Mouse (Mus musculus): ENCODE data around the gene Akr1cl. TPM values are rescaled to one million over a fixed set of nuclear protein-coding genes. Genes with fewer than 3 reads are reported as not detected.

The Akr1cl gene
- total RNA-seq (2012; rRNA removed) = 0.37 and 1.6 TPM in 2 replicates

GRCm38 (mm10) chr1:65032641-65033040, at the start of gene Akr1cl:
Akr1cl (minus strand) TSS chr1:65032759.
- peaks cover 0 to 2% of the 10 kb centered on the region in 2 experiments; a peak in 1 of 4 replicates for H3K4me1 ChIP-seq (ENCODE audit: control insufficient read depth in 2 of 2, insufficient read depth in 2 of 2, low read length in 2 of 2, poor library complexity in 1 of 2)
- in situ Hi-C loops (cut with MboI; ENCODE audit: low sequenced_read_pairs in 2 of 2, unreplicated experiment in 2 of 2) = no loop called here
- TF ChIP-seq HCFC1 (IDR thresholded peaks at IDR 0.05; ENCODE audit: borderline replicate concordance, insufficient read depth, low read length) (no peak), ZC3H11A (IDR thresholded peaks at IDR 0.05; ENCODE audit: borderline replicate concordance, low read depth, low read length) (no peak), ZNF384 (IDR thresholded peaks at IDR 0.05; ENCODE audit: low read depth, low read length) (no peak), CHD2 (IDR thresholded peaks at IDR 0.05; ENCODE audit: low read depth, low read length) (no peak), MAFK (IDR thresholded peaks at IDR 0.05; ENCODE audit: insufficient read depth, low read depth, low read length) (no peak)
- no peak for DNase-seq (ENCODE audit: low read depth, low spot score)
- no peak within 1 kb of the TSS for H3K4me3 ChIP-seq (ENCODE audit: insufficient read depth in 1 of 2, low read depth in 1 of 2, low read length in 2 of 2, poor library complexity in 1 of 2, severe bottlenecking in 1 of 2)
- no peaks in the 10 kb centered on the region for H3K9me3 ChIP-seq (ENCODE audit: control insufficient read depth, insufficient read depth, low read depth, low read length)
- H3K36me3 ChIP-seq (ENCODE audit: control insufficient read depth, insufficient read depth, low read length, poor library complexity, severe bottlenecking) = no peaks in the 10 kb centered on the region
- H3K27ac ChIP-seq (ENCODE audit: insufficient read depth, low read depth, low read length, poor library complexity, severe bottlenecking) = no peak within 1 kb of the TSS
- no peak within 1 kb of the TSS for H3K9ac ChIP-seq (ENCODE audit: insufficient read depth, low read depth, low read length, poor library complexity, severe bottlenecking)

- H3K4me3 ChIP-seq (ENCODE audit: insufficient read depth in 1 of 2, low read depth in 1 of 2, low read length in 2 of 2, poor library complexity in 1 of 2, severe bottlenecking in 1 of 2) = peak within 1 kb of the TSS in 1 of 2 experiments; percentile 46; a peak in 2 of 4 replicates
Observed at GRCm38 (mm10) chr1:65082188-65082587, 49.6 kb upstream of the Akr1cl start, which contains the start of gene Crygb. Crygb (minus strand) TSS chr1:65082288.

GRCm38 (mm10) chr1:65075607-65076006, 43.0 kb upstream of the Akr1cl start:
- H3K9ac ChIP-seq (ENCODE audit: insufficient read depth, low read depth, low read length, poor library complexity, severe bottlenecking) = no peak overlapping the region
- no peak overlapping the region for H3K4me3 ChIP-seq (ENCODE audit: insufficient read depth in 1 of 2, low read depth in 1 of 2, low read length in 2 of 2, poor library complexity in 1 of 2, severe bottlenecking in 1 of 2)
- no peak for TF ChIP-seq ZNF384 (IDR thresholded peaks at IDR 0.05; ENCODE audit: low read depth, low read length)
- no peak for TF ChIP-seq ZC3H11A (IDR thresholded peaks at IDR 0.05; ENCODE audit: borderline replicate concordance, low read depth, low read length)
- no peak for TF ChIP-seq MAFK (IDR thresholded peaks at IDR 0.05; ENCODE audit: insufficient read depth, low read depth, low read length)
- TF ChIP-seq CHD2 (IDR thresholded peaks at IDR 0.05; ENCODE audit: low read depth, low read length) = no peak
- no peak for TF ChIP-seq HCFC1 (IDR thresholded peaks at IDR 0.05; ENCODE audit: borderline replicate concordance, insufficient read depth, low read length)
- H3K36me3 ChIP-seq (ENCODE audit: control insufficient read depth, insufficient read depth, low read length, poor library complexity, severe bottlenecking) = no peaks in the 10 kb centered on the region
- no peak for DNase-seq (ENCODE audit: low read depth, low spot score)
- H3K27ac ChIP-seq (ENCODE audit: insufficient read depth, low read depth, low read length, poor library complexity, severe bottlenecking) = no peak overlapping the region
- in situ Hi-C loops (cut with MboI; ENCODE audit: low sequenced_read_pairs in 2 of 2, unreplicated experiment in 2 of 2) = no loop called here
- no peaks in the 10 kb centered on the region for H3K9me3 ChIP-seq (ENCODE audit: control insufficient read depth, insufficient read depth, low read depth, low read length)
- H3K4me1 ChIP-seq (ENCODE audit: control insufficient read depth in 2 of 2, insufficient read depth in 2 of 2, low read length in 2 of 2, poor library complexity in 1 of 2) = no peaks in the 10 kb centered on the region; a peak in 1 of 4 replicates

More at GRCm38 (mm10) chr1:65082188-65082587, 49.6 kb upstream of the Akr1cl start, which contains the start of gene Crygb:
- H3K9ac ChIP-seq (ENCODE audit: insufficient read depth, low read depth, low read length, poor library complexity, severe bottlenecking) = no peak within 1 kb of the TSS
- H3K27ac ChIP-seq (ENCODE audit: insufficient read depth, low read depth, low read length, poor library complexity, severe bottlenecking) = no peak within 1 kb of the TSS
- in situ Hi-C loops (cut with MboI; ENCODE audit: low sequenced_read_pairs in 2 of 2, unreplicated experiment in 2 of 2) = no loop called here
- H3K36me3 ChIP-seq (ENCODE audit: control insufficient read depth, insufficient read depth, low read length, poor library complexity, severe bottlenecking) = no peaks in the 10 kb centered on the region
- no peaks in the 10 kb centered on the region for H3K9me3 ChIP-seq (ENCODE audit: control insufficient read depth, insufficient read depth, low read depth, low read length)
- H3K4me1 ChIP-seq (ENCODE audit: control insufficient read depth in 2 of 2, insufficient read depth in 2 of 2, low read length in 2 of 2, poor library complexity in 1 of 2) = no peaks in the 10 kb centered on the region
- TF ChIP-seq ZC3H11A (IDR thresholded peaks at IDR 0.05; ENCODE audit: borderline replicate concordance, low read depth, low read length) (no peak), HCFC1 (IDR thresholded peaks at IDR 0.05; ENCODE audit: borderline replicate concordance, insufficient read depth, low read length) (no peak), ZNF384 (IDR thresholded peaks at IDR 0.05; ENCODE audit: low read depth, low read length) (no peak), MAFK (IDR thresholded peaks at IDR 0.05; ENCODE audit: insufficient read depth, low read depth, low read length) (no peak), CHD2 (IDR thresholded peaks at IDR 0.05; ENCODE audit: low read depth, low read length) (no peak)
- no peak for DNase-seq (ENCODE audit: low read depth, low spot score)

GRCm38 (mm10) chr1:65073589-65073988, 41.0 kb upstream of the Akr1cl start, which contains the start of gene Crygc:
Crygc (minus strand) TSS chr1:65073689.
- Histone ChIP-seq H3K36me3 (ENCODE audit: control insufficient read depth, insufficient read depth, low read length, poor library complexity, severe bottlenecking) (no peaks in the 10 kb centered on the region), H3K27ac (ENCODE audit: insufficient read depth, low read depth, low read length, poor library complexity, severe bottlenecking) (no peak within 1 kb of the TSS), H3K4me1 (ENCODE audit: control insufficient read depth in 2 of 2, insufficient read depth in 2 of 2, low read length in 2 of 2, poor library complexity in 1 of 2) (no peaks in the 10 kb centered on the region; a peak in 1 of 4 replicates), H3K9ac (ENCODE audit: insufficient read depth, low read depth, low read length, poor library complexity, severe bottlenecking) (no peak within 1 kb of the TSS; the same call in 1 of the 2 replicates), H3K4me3 (ENCODE audit: insufficient read depth in 1 of 2, low read depth in 1 of 2, low read length in 2 of 2, poor library complexity in 1 of 2, severe bottlenecking in 1 of 2) (peak within 1 kb of the TSS; percentile 51 to 53; a peak in 2 of 4 replicates), H3K9me3 (ENCODE audit: control insufficient read depth, insufficient read depth, low read depth, low read length) (no peaks in the 10 kb centered on the region)
- in situ Hi-C loops (cut with MboI; ENCODE audit: low sequenced_read_pairs in 2 of 2, unreplicated experiment in 2 of 2) = no loop called here
- no peak for DNase-seq (ENCODE audit: low read depth, low spot score)
- TF ChIP-seq HCFC1 (IDR thresholded peaks at IDR 0.05; ENCODE audit: borderline replicate concordance, insufficient read depth, low read length) (no peak), ZC3H11A (IDR thresholded peaks at IDR 0.05; ENCODE audit: borderline replicate concordance, low read depth, low read length) (no peak), CHD2 (IDR thresholded peaks at IDR 0.05; ENCODE audit: low read depth, low read length) (no peak), ZNF384 (IDR thresholded peaks at IDR 0.05; ENCODE audit: low read depth, low read length) (no peak), MAFK (IDR thresholded peaks at IDR 0.05; ENCODE audit: insufficient read depth, low read depth, low read length) (no peak)

All from ES-E14 (cell line).